Mouse (Mus musculus): Measurements from ENCODE around the gene Smagp. TPM values are rescaled to one million over a fixed set of nuclear protein-coding genes. Genes with fewer than 3 reads are reported as not detected.

Gene Smagp
- polyA plus RNA-seq, 1 experiment from 2014 or later, result 3.2 TPM

GRCm38 (mm10) chr15:100576392-100576791 lies 60.3 kb downstream of the Smagp start:
- 86% methylated on average over 6 of the region's 6 CpGs for WGBS
- H3K4me2 ChIP-seq (ENCODE audit: low read length), result no peak overlapping the region
- H3K9ac ChIP-seq (ENCODE audit: low read depth, low read length), result no peak overlapping the region
- ATAC-seq, result no peak
- H3K27me3 ChIP-seq (ENCODE audit: control insufficient read depth, insufficient read depth, low read depth, low read length), result no peaks in the 10 kb centered on the region
- peaks cover 6% of the 10 kb centered on the region; the same call in 1 of the 2 replicates for H3K4me1 ChIP-seq (ENCODE audit: control insufficient read depth, insufficient read depth, low read length)
- H3K36me3 ChIP-seq (ENCODE audit: control insufficient read depth, insufficient read depth, low read length), result peaks cover 22% of the 10 kb centered on the region
- H3K27ac ChIP-seq (ENCODE audit: low read length), result no peak overlapping the region
- H3K9me3 ChIP-seq (replicated peaks; ENCODE audit: control insufficient read depth, low read length, poor library complexity, severe bottlenecking), result no peaks in the 10 kb centered on the region
- no peak overlapping the region for H3K4me3 ChIP-seq (ENCODE audit: low read depth, low read length)

- H3K4me1 ChIP-seq (ENCODE audit: control insufficient read depth, insufficient read depth, low read length), result peaks cover 6% of the 10 kb centered on the region; the same call in 1 of the 2 replicates
- 86% methylated on average over 12 of the region's 12 CpGs for WGBS
- H3K9ac ChIP-seq (ENCODE audit: low read depth, low read length), result no peak overlapping the region
- H3K4me2 ChIP-seq (ENCODE audit: low read length), result no peak overlapping the region
- H3K4me3 ChIP-seq (ENCODE audit: low read depth, low read length), result no peak overlapping the region
- H3K36me3 ChIP-seq (ENCODE audit: control insufficient read depth, insufficient read depth, low read length), result peaks cover 19% of the 10 kb centered on the region
- no peaks in the 10 kb centered on the region for H3K9me3 ChIP-seq (replicated peaks; ENCODE audit: control insufficient read depth, low read length, poor library complexity, severe bottlenecking)
- no peaks in the 10 kb centered on the region for H3K27me3 ChIP-seq (ENCODE audit: control insufficient read depth, insufficient read depth, low read depth, low read length)
- no peak overlapping the region for H3K27ac ChIP-seq (ENCODE audit: low read length)
- no peak for ATAC-seq
Observed at GRCm38 (mm10) chr15:100575366-100575765, 61.4 kb downstream of the Smagp start.

GRCm38 (mm10) chr15:100574378-100574777 lies 62.4 kb downstream of the Smagp start:
- Histone ChIP-seq H3K4me2 (ENCODE audit: low read length) (no peak overlapping the region), H3K9ac (ENCODE audit: low read depth, low read length) (no peak overlapping the region), H3K36me3 (ENCODE audit: control insufficient read depth, insufficient read depth, low read length) (peaks cover 12% of the 10 kb centered on the region), H3K4me3 (ENCODE audit: low read depth, low read length) (no peak overlapping the region), H3K27ac (ENCODE audit: low read length) (no peak overlapping the region), H3K9me3 (replicated peaks; ENCODE audit: control insufficient read depth, low read length, poor library complexity, severe bottlenecking) (no peaks in the 10 kb centered on the region), H3K27me3 (ENCODE audit: control insufficient read depth, insufficient read depth, low read depth, low read length) (no peaks in the 10 kb centered on the region), H3K4me1 (ENCODE audit: control insufficient read depth, insufficient read depth, low read length) (peaks cover 6% of the 10 kb centered on the region; the same call in 1 of the 2 replicates)
- WGBS, result 80% methylated on average over 2 of the region's 2 CpGs
- no peak for ATAC-seq

- peaks cover 6% of the 10 kb centered on the region; the same call in 1 of the 2 replicates for H3K4me1 ChIP-seq (ENCODE audit: control insufficient read depth, insufficient read depth, low read length)
- H3K36me3 ChIP-seq (ENCODE audit: control insufficient read depth, insufficient read depth, low read length), result peaks cover 8% of the 10 kb centered on the region
- H3K27ac ChIP-seq (ENCODE audit: low read length), result peak overlapping the region; percentile 33; the same call in 1 of the 2 replicates
- H3K9ac ChIP-seq (ENCODE audit: low read depth, low read length), result no peak overlapping the region
- H3K9me3 ChIP-seq (replicated peaks; ENCODE audit: control insufficient read depth, low read length, poor library complexity, severe bottlenecking), result no peaks in the 10 kb centered on the region
- 50% methylated on average over 6 of the region's 6 CpGs for WGBS
- ATAC-seq, result no peak
- no peak overlapping the region for H3K4me2 ChIP-seq (ENCODE audit: low read length)
- no peaks in the 10 kb centered on the region for H3K27me3 ChIP-seq (ENCODE audit: control insufficient read depth, insufficient read depth, low read depth, low read length)
- H3K4me3 ChIP-seq (ENCODE audit: low read depth, low read length), result no peak overlapping the region
Observed at GRCm38 (mm10) chr15:100573946-100574345, 62.8 kb downstream of the Smagp start.

Small RNA genes within 50 kb of the gene (microRNA-seq; reads per million reads assigned to microRNA genes)
- gene Mir6961, result not detected

Other genes starting within 250 kb of the Smagp start
- 0.10 TPM in 2 replicates for gene Gm5475, start 214.8 kb downstream of the Smagp start, polyA plus RNA-seq (2015; fragmentation: Nextera tagmentation; extraction: Ambion mirVana)
- 23.7 and 24.8 TPM in 2 replicates for gene Slc11a2, start 211.9 kb downstream of the Smagp start, polyA plus RNA-seq (2015; fragmentation: Nextera tagmentation; extraction: Ambion mirVana)
- 57.4 and 57.5 TPM in 2 replicates for gene Letmd1, start 167.9 kb downstream of the Smagp start, polyA plus RNA-seq (2015; fragmentation: Nextera tagmentation; extraction: Ambion mirVana)
- 48.1 and 51.3 TPM in 2 replicates for gene Csrnp2, start 141.5 kb downstream of the Smagp start, polyA plus RNA-seq (2015; fragmentation: Nextera tagmentation; extraction: Ambion mirVana)
- gene Tfcp2, start 84.9 kb downstream of the Smagp start, polyA plus RNA-seq (2015; fragmentation: Nextera tagmentation; extraction: Ambion mirVana), result 38.6 and 43.0 TPM in 2 replicates
- 33.1 and 36.4 TPM in 2 replicates for gene Pou6f1, start 37.0 kb downstream of the Smagp start, polyA plus RNA-seq (2015; fragmentation: Nextera tagmentation; extraction: Ambion mirVana)
- gene Dazap2, start 21.6 kb downstream of the Smagp start, polyA plus RNA-seq (2015; fragmentation: Nextera tagmentation; extraction: Ambion mirVana), result 109 and 115 TPM in 2 replicates
- gene Bin2, start 32.6 kb upstream of the Smagp start, polyA plus RNA-seq (2015; fragmentation: Nextera tagmentation; extraction: Ambion mirVana), result 1.2 and 1.4 TPM in 2 replicates
- 0.68 and 0.85 TPM in 2 replicates for gene Cela1, start 51.0 kb upstream of the Smagp start, polyA plus RNA-seq (2015; fragmentation: Nextera tagmentation; extraction: Ambion mirVana)
- 0.19 and 0.24 TPM in 2 replicates for gene Galnt6, start 92.4 kb upstream of the Smagp start, polyA plus RNA-seq (2015; fragmentation: Nextera tagmentation; extraction: Ambion mirVana)
- gene Slc4a8, start 124.8 kb upstream of the Smagp start, polyA plus RNA-seq (2015; fragmentation: Nextera tagmentation; extraction: Ambion mirVana), result 30.5 and 31.1 TPM in 2 replicates
- gene Scn8a, start 232.9 kb upstream of the Smagp start, polyA plus RNA-seq (2015; fragmentation: Nextera tagmentation; extraction: Ambion mirVana), result 18.1 and 24.4 TPM in 2 replicates

Data from midbrain, embryonic 16.5 days (tissue).